Mouse (Mus musculus) spleen, adult 10 weeks (tissue): ENCODE data around the gene Rgs16. TPM values are rescaled to one million over a fixed set of nuclear protein-coding genes. Genes with fewer than 3 reads are reported as not detected.

ENCODE experiments used
- polyA plus RNA-seq: library from polyadenylated mRNA; stranded (reverse); fragments of 350-450 nt; fragmentation: Illumina TruSeq; extraction: RNeasy Lipid Tissue Mini Kit (QIAGEN cat#74804); gene quantifications from one replicate; pipeline ENCODE4 v1.2.3, GENCODE M21; 2015; ENCODE audit warnings: low replicate concordance; ENCODE audit not compliant: insufficient read depth

Gene Rgs16
- 1.6 TPM for polyA plus RNA-seq

GRCm38 (mm10) chr1:153740145-153740544, at the start of gene Rgs16:
TSS of gene Rgs16 (plus strand) at chr1:153740349.

GRCm38 (mm10) chr1:153749211-153749801, 9.2 kb downstream of the Rgs16 start, which contains the start of gene Rnasel:
TSS of gene Rnasel (plus strand) at chr1:153749426.

Other genes with a start within 250 kb of the Rgs16 start
- 9.3 TPM for gene Npl, start 190.3 kb upstream of the Rgs16 start, polyA plus RNA-seq
- gene Rgs8, start 87.3 kb upstream of the Rgs16 start, polyA plus RNA-seq, result 0.11 TPM
- 61.4 TPM for gene Rnasel, start 9.1 kb downstream of the Rgs16 start, polyA plus RNA-seq
- not detected for gene Rgsl1, start 103.8 kb downstream of the Rgs16 start, polyA plus RNA-seq
- not detected for gene Teddm1b, start 134.0 kb downstream of the Rgs16 start, polyA plus RNA-seq
- gene Teddm1a, start 151.4 kb downstream of the Rgs16 start, polyA plus RNA-seq, result not detected
- 166 TPM for gene Glul, start 159.6 kb downstream of the Rgs16 start, polyA plus RNA-seq
- 0.61 TPM for gene Teddm2, start 159.9 kb downstream of the Rgs16 start, polyA plus RNA-seq